Mouse (Mus musculus): Measurements from ENCODE around the gene Cab39.
"Not testable (repeated sequence)": the region's sequence is repeated elsewhere in the genome, so short reads cannot be mapped to it uniquely, and the experiment has no call there.

The Cab39 gene

DNA sequence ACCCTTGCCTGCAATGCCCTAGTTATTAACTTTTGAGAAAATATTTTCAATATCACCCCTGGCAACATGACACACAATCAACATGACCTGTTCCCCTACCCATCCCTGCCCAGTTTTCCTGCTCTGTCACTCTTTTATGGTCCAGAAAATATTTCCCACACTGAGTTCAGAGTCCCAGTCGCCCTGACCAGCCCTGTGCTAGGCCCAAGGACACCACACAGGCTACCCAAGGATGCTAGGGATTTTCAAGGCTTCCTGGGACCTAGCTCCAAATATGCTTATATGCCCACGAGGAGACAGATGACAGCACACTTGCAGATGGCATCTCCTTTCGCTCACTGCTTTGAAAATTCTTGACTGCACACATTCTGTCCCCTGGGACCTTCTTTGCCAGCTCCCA lies 14.2 kb upstream of the Cab39 start:
- in situ Hi-C loops (cut with MboI; ENCODE audit: unreplicated experiment in 2 of 2) = no loop called here

- in situ Hi-C loops (cut with MboI; ENCODE audit: unreplicated experiment in 2 of 2) = loop anchor here in 1 of 2 experiments (5.0 kb wide), 1 partner anchor 32 kb away; no protein-coding TSS in a partner anchor
Measured at GRCm38 (mm10) chr1:85779428-85780180, 13.6 kb upstream of the Cab39 start.

DNA sequence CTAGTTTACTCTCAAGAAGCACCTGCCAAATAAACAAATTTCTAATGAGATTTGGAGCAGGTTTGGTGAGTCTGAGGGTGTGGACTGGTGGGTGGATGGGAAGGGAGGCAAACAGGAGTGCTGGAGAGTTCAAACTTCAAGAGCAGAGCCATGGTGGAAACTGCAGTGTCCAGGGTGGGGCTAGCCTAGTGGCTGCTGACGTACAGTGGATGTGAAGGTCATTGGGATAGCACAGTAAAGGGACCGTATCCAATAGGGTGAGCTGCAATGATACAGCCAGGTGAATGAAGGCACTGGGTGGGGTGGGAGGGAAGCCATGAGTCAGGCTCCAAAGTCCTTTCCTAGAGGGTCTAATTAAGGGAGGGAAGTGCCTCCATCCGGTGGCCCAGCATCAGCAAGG lies 2.7 kb upstream of the Cab39 start:
- in situ Hi-C loops (cut with MboI; ENCODE audit: unreplicated experiment in 2 of 2) = loop anchor here in 1 of 2 experiments (5.0 kb wide), 1 partner anchor 53 kb away; no protein-coding TSS in a partner anchor

GRCm38 (mm10) chr1:85791476-85791875 lies 1.8 kb upstream of the Cab39 start:
- in situ Hi-C loops (cut with MboI; ENCODE audit: unreplicated experiment in 2 of 2) = loop anchor here in 1 of 2 experiments (5.0 kb wide), 1 partner anchor 54 kb away; no protein-coding TSS in a partner anchor

- in situ Hi-C loops (cut with MboI; ENCODE audit: unreplicated experiment in 2 of 2) = loop anchor here in 1 of 2 experiments (5.0 kb wide), 1 partner anchor 57 kb away; no protein-coding TSS in a partner anchor
Measured at GRCm38 (mm10) chr1:85794106-85794771, 998 bp downstream of the Cab39 start.

DNA sequence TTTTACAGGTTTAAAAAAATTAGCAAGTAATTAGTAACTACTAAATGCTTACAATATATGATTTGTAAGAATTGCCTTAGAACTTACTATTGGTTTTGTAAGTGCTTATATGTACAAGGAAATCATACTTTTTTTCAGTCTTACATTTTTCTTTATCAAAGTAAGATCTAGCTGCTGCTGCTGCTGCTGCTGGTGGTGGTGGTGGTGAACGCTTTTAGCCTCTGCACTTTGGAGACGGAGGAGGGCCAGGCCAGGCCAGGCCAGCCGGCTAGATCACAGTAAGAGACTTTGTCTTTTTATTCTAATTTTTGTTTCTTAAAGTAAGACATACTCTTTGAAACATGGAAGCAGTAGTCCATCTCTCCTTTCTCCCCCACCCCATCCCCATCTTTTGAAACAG lies 2.0 kb downstream of the Cab39 start:
- in situ Hi-C loops (cut with MboI; ENCODE audit: unreplicated experiment in 2 of 2) = loop anchor here (5.0 kb wide), 2 partner anchors 37 to 42 kb away; no protein-coding TSS in a partner anchor

- in situ Hi-C loops (cut with MboI; ENCODE audit: unreplicated experiment in 2 of 2) = loop anchor here (5.0 kb wide), 2 partner anchors 33 to 38 kb away; no protein-coding TSS in a partner anchor
Measured at GRCm38 (mm10) chr1:85799776-85800175, 6.5 kb downstream of the Cab39 start.

- in situ Hi-C loops (cut with MboI; ENCODE audit: unreplicated experiment in 2 of 2) = no loop called here
Measured at GRCm38 (mm10) chr1:85802517-85802916, 9.3 kb downstream of the Cab39 start.

- in situ Hi-C loops (cut with MboI; ENCODE audit: unreplicated experiment in 2 of 2) = no loop called here
Measured at GRCm38 (mm10) chr1:85804551-85804950, 11.3 kb downstream of the Cab39 start.

DNA sequence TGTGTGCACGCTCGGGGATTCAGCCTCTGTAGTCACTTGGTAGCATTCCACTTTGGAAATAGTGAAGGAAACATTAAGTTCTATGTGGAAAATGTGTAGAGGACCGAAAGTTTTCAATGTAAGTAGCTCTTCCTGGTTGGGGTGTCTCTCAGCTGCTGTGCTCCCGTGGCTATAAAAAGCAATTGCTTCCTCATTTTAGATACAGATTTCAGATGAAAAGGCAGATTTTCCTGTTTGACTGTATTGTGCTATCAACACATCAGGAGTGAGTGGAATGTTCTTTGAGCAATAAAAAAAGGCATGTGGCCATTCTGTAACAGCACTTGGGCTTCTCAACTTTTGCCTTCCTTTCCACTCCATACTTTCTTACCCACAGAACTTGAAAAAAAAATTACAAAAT lies 16.0 kb downstream of the Cab39 start:
- in situ Hi-C loops (cut with MboI; ENCODE audit: unreplicated experiment in 2 of 2) = no loop called here

- in situ Hi-C loops (cut with MboI; ENCODE audit: unreplicated experiment in 2 of 2) = no loop called here
Measured at GRCm38 (mm10) chr1:85810343-85810742, 17.1 kb downstream of the Cab39 start.

DNA sequence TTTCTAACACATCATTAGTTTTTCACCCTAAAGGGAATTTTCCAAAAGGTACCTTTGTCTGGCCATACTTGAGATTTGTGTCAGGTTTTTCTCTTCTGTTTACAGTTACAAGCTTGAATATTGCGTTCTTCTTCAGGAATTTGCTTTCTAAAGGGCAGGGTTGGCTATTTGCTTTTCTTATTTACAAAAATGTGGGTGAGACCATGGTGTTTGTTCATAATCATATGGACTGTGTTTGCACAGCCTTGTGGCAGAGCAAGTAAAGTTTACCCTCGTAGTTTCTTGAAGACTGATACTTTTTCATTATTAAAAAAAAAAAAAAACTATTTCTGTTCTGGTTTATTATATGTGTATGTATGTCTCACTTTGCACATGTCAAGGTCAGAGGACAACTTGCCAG lies 17.5 kb downstream of the Cab39 start:
- in situ Hi-C loops (cut with MboI; ENCODE audit: unreplicated experiment in 2 of 2) = no loop called here

- in situ Hi-C loops (cut with MboI; ENCODE audit: unreplicated experiment in 2 of 2) = not testable (repeated sequence)
Measured at GRCm38 (mm10) chr1:85814213-85814612, 21.0 kb downstream of the Cab39 start.

- in situ Hi-C loops (cut with MboI; ENCODE audit: unreplicated experiment in 2 of 2) = no loop called here
Measured at GRCm38 (mm10) chr1:85818121-85818520, 24.9 kb downstream of the Cab39 start.

DNA sequence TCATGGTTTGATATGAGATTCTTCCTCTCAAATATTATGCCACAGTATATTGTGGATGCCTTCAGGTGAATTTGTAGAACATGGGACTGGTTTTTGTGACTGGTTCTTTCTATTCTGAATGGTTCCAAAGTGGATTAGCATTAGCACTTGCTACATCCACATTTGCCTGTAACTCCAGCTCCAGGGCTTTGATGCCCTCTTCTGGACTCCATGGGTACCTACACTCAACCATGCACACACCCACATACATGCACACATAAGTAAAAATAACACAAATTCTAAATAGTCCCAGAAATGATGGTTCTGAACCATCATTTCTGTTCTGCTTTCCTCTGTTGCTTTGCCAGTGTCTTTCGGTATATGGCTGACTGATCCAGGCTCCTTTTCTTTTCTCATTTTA lies 26.5 kb downstream of the Cab39 start:
- in situ Hi-C loops (cut with MboI; ENCODE audit: unreplicated experiment in 2 of 2) = no loop called here

DNA sequence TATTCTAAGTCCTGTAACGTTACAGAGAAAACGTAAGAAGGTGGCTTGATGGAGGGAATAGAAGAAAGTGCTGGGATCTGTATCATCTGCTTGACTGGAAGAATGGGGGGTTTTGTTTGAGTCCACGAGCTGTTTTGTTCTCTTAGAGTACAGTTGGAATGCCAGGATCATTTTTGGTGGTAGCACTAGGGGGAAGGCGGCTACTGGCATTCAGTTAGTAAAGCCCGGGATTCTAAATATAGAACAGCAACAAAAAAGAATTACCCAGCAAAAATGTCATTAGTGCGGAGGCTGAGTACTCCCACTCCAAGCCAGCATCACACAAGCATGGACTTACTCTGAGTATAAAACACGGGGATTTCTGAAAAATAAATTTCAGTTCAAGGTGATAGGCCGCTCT lies 29.0 kb downstream of the Cab39 start:
- in situ Hi-C loops (cut with MboI; ENCODE audit: unreplicated experiment in 2 of 2) = no loop called here

DNA sequence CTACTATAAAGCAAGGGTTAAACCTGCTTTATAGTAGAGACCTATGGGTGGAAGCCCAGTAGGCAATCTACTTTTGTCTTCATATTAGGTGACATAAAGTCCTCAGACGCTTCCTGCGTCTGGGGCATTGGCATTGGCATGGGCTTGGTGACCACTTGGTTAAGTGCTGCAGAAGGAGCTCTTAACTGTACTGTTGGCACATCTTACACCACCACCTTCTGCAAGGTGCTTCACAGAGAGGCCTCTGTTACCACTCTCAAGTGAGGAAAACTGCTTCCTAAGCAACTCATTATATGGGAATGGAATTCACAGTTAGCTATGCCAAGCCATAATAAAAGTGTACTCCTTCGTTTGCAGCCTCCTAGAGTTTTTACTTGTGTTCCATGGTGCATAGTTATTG lies 31.7 kb downstream of the Cab39 start:
- in situ Hi-C loops (cut with MboI; ENCODE audit: unreplicated experiment in 2 of 2) = loop anchor here (25.0 kb wide), 1 partner anchor 238 kb away; the partner anchor contains the start of genes G530012D18Rik (in 2 of the 2) and Sp110 (in 2 of the 2)

DNA sequence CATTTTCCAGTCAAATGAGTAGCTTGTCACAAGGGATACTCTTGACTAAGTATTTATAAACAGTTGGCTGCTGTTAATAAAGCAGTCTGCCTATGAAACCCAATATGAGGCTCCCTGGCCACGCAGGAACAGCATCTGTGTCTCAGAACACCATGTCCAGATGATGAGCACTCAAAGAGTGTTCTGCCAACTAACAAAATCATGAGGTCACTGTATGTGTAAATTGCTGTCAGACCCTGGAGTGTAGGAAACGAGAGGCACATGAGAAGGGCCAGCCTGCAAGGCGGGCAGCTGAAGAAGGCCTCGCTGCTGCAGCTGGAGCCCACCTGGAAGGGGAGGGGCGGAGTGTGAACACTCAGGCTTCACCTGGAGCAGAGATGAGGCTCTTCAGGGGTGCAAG lies 33.9 kb downstream of the Cab39 start:
- in situ Hi-C loops (cut with MboI; ENCODE audit: unreplicated experiment in 2 of 2) = loop anchor here (25.0 kb wide), 1 partner anchor 240 kb away; the partner anchor contains the start of genes G530012D18Rik (in 2 of the 2) and Sp110 (in 2 of the 2)

DNA sequence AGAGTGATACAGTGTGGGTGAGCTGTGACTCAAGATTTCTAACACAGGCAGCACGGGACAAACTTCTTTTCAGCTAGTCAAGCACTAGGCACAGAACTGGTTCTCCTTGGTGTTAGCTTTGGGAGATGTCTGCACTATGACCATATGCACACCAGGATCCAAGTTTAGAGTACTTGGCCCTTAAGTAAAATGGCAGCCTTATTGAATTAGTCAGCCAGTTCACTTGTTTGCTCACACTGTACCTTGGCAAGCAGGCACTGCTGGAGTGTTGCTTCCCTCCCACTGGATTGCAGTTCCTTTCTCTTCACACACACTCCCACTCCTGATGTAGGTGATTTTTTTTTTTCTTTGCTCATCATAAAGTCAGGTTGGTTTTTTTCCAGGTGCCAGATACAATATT lies 35.8 kb downstream of the Cab39 start:
- in situ Hi-C loops (cut with MboI; ENCODE audit: unreplicated experiment in 2 of 2) = loop anchor here (25.0 kb wide), 1 partner anchor 242 kb away; the partner anchor contains the start of genes G530012D18Rik (in 2 of the 2) and Sp110 (in 2 of the 2)

- in situ Hi-C loops (cut with MboI; ENCODE audit: unreplicated experiment in 2 of 2) = loop anchor here (5.0 to 25.0 kb wide), 3 partner anchors 41 to 251 kb away; partner anchors contain the start of genes G530012D18Rik (in 2 of the 2) and Sp110 (in 2 of the 2)
Measured at GRCm38 (mm10) chr1:85838056-85838455, 44.8 kb downstream of the Cab39 start.

- in situ Hi-C loops (cut with MboI; ENCODE audit: unreplicated experiment in 2 of 2) = loop anchor here (5.0 to 25.0 kb wide), 3 partner anchors 42 to 252 kb away; partner anchors contain the start of genes G530012D18Rik (in 2 of the 2) and Sp110 (in 2 of the 2)
Measured at GRCm38 (mm10) chr1:85839356-85839755, 46.1 kb downstream of the Cab39 start.
